Mouse (Mus musculus) thymus, adult 2 months (tissue): ENCODE measurements at regions not wholly inside any gene's neighbourhood (a gene's known extent, or its start where the extent isn't known, plus 50 kb on each side); places are given as distances from the start of the nearest gene placed in this dataset.

Experiments used
- CTCF ChIP-seq: fragments of 200-500 bp; IDR thresholded peaks from 2 replicates; pipeline ENCODE4 v1.5.1; 2012; ENCODE audit warnings: mild to moderate bottlenecking, control low read depth, low read length, moderate library complexity, borderline replicate concordance; ENCODE audit not compliant: control insufficient read depth, poor library complexity, insufficient read depth; ENCODE audit errors: extremely low read depth
- POLR2A ChIP-seq: fragments of 200-500 bp; IDR thresholded peaks from 2 replicates; pipeline ENCODE4 v1.6.1; 2012; ENCODE audit warnings: mild to moderate bottlenecking, low read length, control low read depth, moderate library complexity; ENCODE audit not compliant: control insufficient read depth, poor library complexity, insufficient read depth; ENCODE audit errors: extremely low read depth

- TF ChIP-seq CTCF (no peak), POLR2A (no peak)
These were observed 88.3 kb downstream of the Anxa5 start for GRCm38 (mm10) chr3:36387431-36387830.
